Mouse (Mus musculus): ENCODE measurements at regions not wholly inside any gene's neighbourhood (a gene's known extent, or its start where the extent isn't known, plus 50 kb on each side); places are given as distances from the start of the nearest gene placed in this dataset.

- no peak for TF ChIP-seq CTCF (IDR thresholded peaks at IDR 0.05; ENCODE audit: low read depth, low read length)
- TF ChIP-seq POLR2A (IDR thresholded peaks at IDR 0.05; ENCODE audit: borderline replicate concordance, low read depth, low read length) = no peak
Observed at GRCm38 (mm10) chr7:83382803-83383363, 201.8 kb upstream of the Tmc3 start.

Measured in bone marrow macrophage, adult 2 months (primary cell).